Mouse (Mus musculus) hindbrain, embryonic 10.5 days (tissue): ENCODE measurements around the gene Sipa1l2. TPM values are rescaled to one million over a fixed set of nuclear protein-coding genes. Genes with fewer than 3 reads are reported as not detected.

Experiments used
- DNase-seq: peaks from one replicate; pipeline ENCODE4 v3.0.0-alpha.2; 2017; ENCODE audit warnings: low spot score
- H3K27ac ChIP-seq: fragments of 300-500 bp; sonication (generic); 2 replicates; pipeline ENCODE4 v1.5.1; 2016; ENCODE audit warnings: mild to moderate bottlenecking, moderate library complexity
- H3K27me3 ChIP-seq: fragments of 300-500 bp; sonication (generic); 2 replicates; pipeline ENCODE4 v1.6.1; 2016; ENCODE audit warnings: mild to moderate bottlenecking; ENCODE audit not compliant: poor library complexity, insufficient read depth, severe bottlenecking
- H3K36me3 ChIP-seq: fragments of 300-500 bp; sonication (generic); 2 replicates; pipeline ENCODE4 v1.6.1; 2016; ENCODE audit warnings: mild to moderate bottlenecking, moderate library complexity
- H3K4me1 ChIP-seq: fragments of 300-500 bp; sonication (generic); replicated peaks from 2 replicates; pipeline ENCODE4 v1.6.1; 2016; ENCODE audit warnings: mild to moderate bottlenecking
- H3K4me3 ChIP-seq: fragments of 300-500 bp; sonication (generic); 2 replicates; pipeline ENCODE4 v1.5.1; 2016; ENCODE audit warnings: mild to moderate bottlenecking, moderate library complexity
- H3K9me3 ChIP-seq: fragments of 300-500 bp; sonication (generic); 2 replicates; pipeline ENCODE4 v1.6.1; 2016; ENCODE audit warnings: mild to moderate bottlenecking, moderate library complexity
- WGBS: fragments of 180-500 bp; shearing (Covaris S2); methylation state at CpG from one replicate; pipeline ENCODE4 v1.1.7; 2016; 5-methylcytosine and 5-hydroxymethylcytosine counted together
- polyA plus RNA-seq: library from polyadenylated mRNA; unstranded; fragments of >200 nt; fragmentation: Nextera tagmentation; extraction: Ambion mirVana; gene quantifications from 2 replicates; pipeline ENCODE4 v1.2.1, GENCODE M21; 2016

The Sipa1l2 gene
- polyA plus RNA-seq, 1 experiment from 2014 or later = 20.1 TPM

- peak overlapping the region; percentile 85 for H3K4me3 ChIP-seq
- DNase-seq = no peak
- peaks cover 37% of the 10 kb centered on the region for H3K4me1 ChIP-seq
- H3K9me3 ChIP-seq = no peaks in the 10 kb centered on the region
- no peaks in the 10 kb centered on the region for H3K36me3 ChIP-seq
- peaks cover 23% of the 10 kb centered on the region for H3K27me3 ChIP-seq
- H3K27ac ChIP-seq = peak overlapping the region; percentile 93
- WGBS = 15% methylated on average over 13 of the region's 13 CpGs
Measured at GRCm38 (mm10) chr8:125570389-125570788, 781 bp upstream of the Sipa1l2 start.

DNA sequence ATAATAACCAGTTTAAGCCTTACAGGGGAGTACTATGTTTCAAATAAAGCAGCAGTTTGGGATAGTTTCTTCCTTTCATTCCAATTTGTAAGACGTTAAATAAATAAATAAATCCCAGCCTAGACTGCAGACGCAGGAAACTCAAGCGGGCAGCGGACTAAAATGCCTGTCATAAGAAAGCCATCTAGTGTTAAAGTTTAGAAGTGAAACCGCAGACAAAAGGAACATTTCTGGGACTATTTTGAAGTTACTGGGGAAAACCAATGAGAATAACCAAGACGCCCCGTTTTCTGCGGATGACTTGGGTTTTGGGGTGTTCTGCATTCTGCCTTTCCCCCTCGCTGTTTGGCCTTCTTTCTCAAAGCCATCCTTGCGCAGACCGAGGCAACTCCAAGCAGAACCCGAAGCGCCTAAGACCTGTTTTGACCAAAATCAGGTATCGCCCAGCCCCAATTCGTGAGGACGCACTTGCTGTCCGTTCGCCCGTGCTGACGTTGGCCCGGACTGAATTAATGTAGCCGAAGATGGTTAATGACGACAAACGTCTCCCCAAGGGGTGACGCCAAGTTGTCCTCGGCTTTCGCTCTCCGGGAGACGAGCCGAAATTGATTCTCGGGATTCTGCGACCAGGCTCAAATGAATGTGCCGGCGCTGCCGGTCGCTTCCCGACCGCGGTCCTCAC lies 616 bp downstream of the Sipa1l2 start:
- peak overlapping the region; percentile 93 for H3K27ac ChIP-seq
- DNase-seq = peak; percentile 59

DNA sequence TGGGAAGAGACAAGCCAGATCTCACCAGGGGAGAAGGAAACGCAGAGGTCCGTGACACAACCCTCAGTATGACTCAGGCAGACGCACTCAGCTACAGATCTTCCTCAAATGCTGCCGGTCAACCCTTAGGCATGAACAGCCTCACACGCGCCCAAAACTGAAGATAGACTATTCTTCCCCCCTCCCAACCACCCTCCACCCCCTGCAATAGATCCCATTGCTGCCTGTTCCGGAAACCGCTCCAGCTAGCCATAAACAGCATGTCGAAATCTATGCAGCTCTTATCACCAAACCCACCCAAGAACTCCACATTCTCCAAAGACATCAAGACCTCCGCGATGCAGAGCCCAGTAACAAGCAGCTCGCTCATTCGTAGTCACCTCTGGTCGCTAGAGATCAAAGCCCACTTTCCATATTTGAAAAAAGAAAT lies 1.2 kb downstream of the Sipa1l2 start:
- H3K27ac ChIP-seq = peak overlapping the region; percentile 64; the same call in 1 of the 2 replicates
- WGBS = 7% methylated on average over 14 of the region's 14 CpGs
- no peaks in the 10 kb centered on the region for H3K36me3 ChIP-seq
- no peaks in the 10 kb centered on the region for H3K9me3 ChIP-seq
- peak overlapping the region; percentile 85 for H3K4me3 ChIP-seq
- peak; percentile 35 for DNase-seq
- H3K4me1 ChIP-seq = peaks cover 40% of the 10 kb centered on the region
- H3K27me3 ChIP-seq = peaks cover 21% of the 10 kb centered on the region

More for the DNA sequence above, 616 bp downstream of the Sipa1l2 start:
- Histone ChIP-seq H3K4me3 (peak overlapping the region; percentile 85), H3K36me3 (no peaks in the 10 kb centered on the region), H3K27me3 (peaks cover 21% of the 10 kb centered on the region), H3K9me3 (no peaks in the 10 kb centered on the region), H3K4me1 (peaks cover 40% of the 10 kb centered on the region)
- under 1% methylated on average over 39 of the region's 39 CpGs for WGBS

DNA sequence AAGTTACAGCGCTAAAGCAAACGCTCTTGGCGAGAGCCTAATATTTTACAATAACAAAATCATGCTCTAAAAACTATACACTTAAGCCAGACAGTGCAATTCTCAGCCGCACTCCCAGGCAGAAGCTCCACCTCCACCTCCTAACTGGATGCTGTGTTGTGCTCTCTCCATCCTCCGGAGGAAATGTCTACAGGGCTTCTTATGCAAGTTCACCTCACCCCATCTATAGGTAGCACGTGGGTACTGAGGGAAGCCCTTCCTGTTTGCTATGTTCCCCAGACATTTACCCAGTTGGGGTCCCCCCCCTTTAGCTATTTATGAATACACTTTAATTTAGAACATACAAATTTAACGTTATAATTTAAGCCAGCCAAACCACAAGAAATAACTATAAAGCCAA lies 2.0 kb downstream of the Sipa1l2 start:
- no peaks in the 10 kb centered on the region for H3K36me3 ChIP-seq
- H3K27me3 ChIP-seq = peaks cover 21% of the 10 kb centered on the region
- no peaks in the 10 kb centered on the region for H3K9me3 ChIP-seq
- H3K27ac ChIP-seq = no peak overlapping the region
- H3K4me1 ChIP-seq = peaks cover 46% of the 10 kb centered on the region
- WGBS = 67% methylated on average over 7 of the region's 7 CpGs
- H3K4me3 ChIP-seq = peak overlapping the region; percentile 85
- DNase-seq = no peak

DNA sequence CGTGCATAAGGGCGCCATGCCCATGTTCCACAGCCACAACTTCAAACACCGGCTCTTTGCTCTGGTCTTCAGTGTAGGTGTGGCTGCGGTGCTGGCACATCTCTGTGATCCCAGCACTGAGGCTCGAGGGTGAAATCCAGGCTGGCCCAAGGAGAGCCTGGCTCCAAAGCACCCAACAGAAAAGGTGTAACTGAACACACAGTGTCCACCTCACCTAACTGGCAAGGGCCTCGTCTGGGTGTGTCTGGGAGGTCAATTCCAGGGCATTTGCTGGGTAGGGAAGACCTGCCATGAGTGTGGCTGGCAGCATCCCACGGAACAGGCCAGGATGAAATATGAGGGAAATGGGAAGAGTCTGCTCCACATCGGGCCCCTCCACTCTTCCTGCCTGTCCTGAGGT lies 6.7 kb downstream of the Sipa1l2 start:
- no peak overlapping the region for H3K4me3 ChIP-seq
- H3K36me3 ChIP-seq = no peaks in the 10 kb centered on the region
- no peak for DNase-seq
- 93% methylated on average over 8 of the region's 8 CpGs for WGBS
- H3K9me3 ChIP-seq = no peaks in the 10 kb centered on the region
- peaks cover 72% of the 10 kb centered on the region for H3K4me1 ChIP-seq
- no peak overlapping the region for H3K27ac ChIP-seq
- H3K27me3 ChIP-seq = no peaks in the 10 kb centered on the region

GRCm38 (mm10) chr8:125560825-125561490 lies 8.7 kb downstream of the Sipa1l2 start:
- 60% methylated on average over 11 of the region's 11 CpGs for WGBS
- no peak for DNase-seq
- Histone ChIP-seq H3K4me1 (peaks cover 72% of the 10 kb centered on the region), H3K27ac (peak overlapping the region; percentile 56), H3K9me3 (no peaks in the 10 kb centered on the region), H3K4me3 (no peak overlapping the region), H3K27me3 (no peaks in the 10 kb centered on the region), H3K36me3 (peaks cover 5% of the 10 kb centered on the region; the same call in 1 of the 2 replicates)

- 70% methylated on average over 5 of the region's 5 CpGs for WGBS
- Histone ChIP-seq H3K27me3 (no peaks in the 10 kb centered on the region), H3K36me3 (peaks cover 10% of the 10 kb centered on the region), H3K4me1 (peaks cover 71% of the 10 kb centered on the region), H3K9me3 (no peaks in the 10 kb centered on the region), H3K4me3 (no peak overlapping the region), H3K27ac (peak overlapping the region; percentile 79)
- no peak for DNase-seq
Measured at GRCm38 (mm10) chr8:125559066-125559653, 10.4 kb downstream of the Sipa1l2 start.

GRCm38 (mm10) chr8:125558109-125559065 lies 11.2 kb downstream of the Sipa1l2 start:
- 0 out of 2 replicates have a peak overlapping the region, but pooled peaks have one; percentile 16 for H3K4me3 ChIP-seq
- H3K36me3 ChIP-seq = peaks cover 10% of the 10 kb centered on the region
- DNase-seq = peak; percentile 27
- H3K27ac ChIP-seq = peak overlapping the region; percentile 79
- H3K4me1 ChIP-seq = peaks cover 71% of the 10 kb centered on the region
- no peaks in the 10 kb centered on the region for H3K9me3 ChIP-seq
- WGBS = 58% methylated on average over 23 of the region's 23 CpGs
- no peaks in the 10 kb centered on the region for H3K27me3 ChIP-seq

GRCm38 (mm10) chr8:125557391-125558108 lies 12.1 kb downstream of the Sipa1l2 start:
- WGBS = 83% methylated on average over 10 of the region's 10 CpGs
- Histone ChIP-seq H3K27ac (0 out of 2 replicates have a peak overlapping the region, but pooled peaks have one; percentile 79), H3K9me3 (no peaks in the 10 kb centered on the region), H3K27me3 (no peaks in the 10 kb centered on the region), H3K36me3 (peaks cover 10% of the 10 kb centered on the region), H3K4me1 (peaks cover 69% of the 10 kb centered on the region), H3K4me3 (no peak overlapping the region)
- no peak for DNase-seq

GRCm38 (mm10) chr8:125556706-125557105 lies 12.9 kb downstream of the Sipa1l2 start:
- Histone ChIP-seq H3K9me3 (no peaks in the 10 kb centered on the region), H3K27me3 (no peaks in the 10 kb centered on the region), H3K4me1 (peaks cover 72% of the 10 kb centered on the region), H3K4me3 (no peak overlapping the region), H3K36me3 (peaks cover 10% of the 10 kb centered on the region), H3K27ac (no peak overlapping the region)
- 90% methylated on average over 5 of the region's 5 CpGs for WGBS
- DNase-seq = no peak

- no peak overlapping the region for H3K27ac ChIP-seq
- WGBS = 48% methylated on average over 4 of the region's 4 CpGs
Measured at GRCm38 (mm10) chr8:125550567-125550966, 19.0 kb downstream of the Sipa1l2 start.

More at GRCm38 (mm10) chr8:125550567-125550966, 19.0 kb downstream of the Sipa1l2 start:
- peaks cover 52% of the 10 kb centered on the region for H3K4me1 ChIP-seq
- no peak for DNase-seq
- H3K36me3 ChIP-seq = peaks cover 1% of the 10 kb centered on the region; the same call in 1 of the 2 replicates
- H3K27me3 ChIP-seq = no peaks in the 10 kb centered on the region
- no peaks in the 10 kb centered on the region for H3K9me3 ChIP-seq
- no peak overlapping the region for H3K4me3 ChIP-seq
